Mouse (Mus musculus): ENCODE data around the gene Txnrd2. TPM values are rescaled to one million over a fixed set of nuclear protein-coding genes. Genes with fewer than 3 reads are reported as not detected.

The Txnrd2 gene
- total RNA-seq, 2 experiments from 2014 or later: 16.0 to 16.9 TPM

GRCm38 (mm10) chr16:18416837-18417236 is 9.3 kb upstream of the Txnrd2 start:
- no peak for DNase-seq

GRCm38 (mm10) chr16:18417491-18417890 is 8.7 kb upstream of the Txnrd2 start:
- no peak for DNase-seq

- DNase-seq: no peak
Observed at GRCm38 (mm10) chr16:18418756-18419602, 7.2 kb upstream of the Txnrd2 start.

- DNase-seq: no peak
Observed at GRCm38 (mm10) chr16:18419603-18420026, 6.6 kb upstream of the Txnrd2 start.

GRCm38 (mm10) chr16:18420571-18420970 is 5.6 kb upstream of the Txnrd2 start:
- DNase-seq: no peak

GRCm38 (mm10) chr16:18423203-18423914 is 2.8 kb upstream of the Txnrd2 start:
- DNase-seq: no peak

GRCm38 (mm10) chr16:18423915-18424265 is 2.3 kb upstream of the Txnrd2 start:
- DNase-seq: no peak

GRCm38 (mm10) chr16:18424364-18425045 is 1.7 kb upstream of the Txnrd2 start:
- DNase-seq: no peak

- no peak for DNase-seq
Observed at GRCm38 (mm10) chr16:18425475-18426214, 539 bp upstream of the Txnrd2 start.

- DNase-seq: no peak
Observed at GRCm38 (mm10) chr16:18426802-18427280, 657 bp downstream of the Txnrd2 start, which contains the start of gene Comt. Comt (minus strand) TSS chr16:18426852.

- no peak for DNase-seq
Observed at GRCm38 (mm10) chr16:18428011-18428515, 1.9 kb downstream of the Txnrd2 start.

- DNase-seq: no peak
Observed at GRCm38 (mm10) chr16:18428516-18429042, 2.4 kb downstream of the Txnrd2 start.

- no peak for DNase-seq
Observed at GRCm38 (mm10) chr16:18429641-18430040, 3.5 kb downstream of the Txnrd2 start.

GRCm38 (mm10) chr16:18430641-18431212 is 4.5 kb downstream of the Txnrd2 start:
- no peak for DNase-seq

GRCm38 (mm10) chr16:18433341-18433920 is 7.2 kb downstream of the Txnrd2 start:
- DNase-seq: no peak

- no peak for DNase-seq
Observed at GRCm38 (mm10) chr16:18436128-18436527, 9.9 kb downstream of the Txnrd2 start.

GRCm38 (mm10) chr16:18443385-18443841 is 17.2 kb downstream of the Txnrd2 start:
- peak; percentile 83 for DNase-seq

GRCm38 (mm10) chr16:18447243-18447642 is 21.1 kb downstream of the Txnrd2 start:
- DNase-seq: no peak

GRCm38 (mm10) chr16:18448104-18448503 is 21.9 kb downstream of the Txnrd2 start:
- DNase-seq: no peak

GRCm38 (mm10) chr16:18449005-18449404 is 22.8 kb downstream of the Txnrd2 start:
- DNase-seq: no peak

All from gastrocnemius, postnatal 25 days (tissue).